Mouse (Mus musculus) heart, embryonic 12.5 days (tissue): ENCODE results near the gene Tmpo. TPM values are rescaled to one million over a fixed set of nuclear protein-coding genes. Genes with fewer than 3 reads are reported as not detected.

Experiments used
- ATAC-seq: fragments of 200-750 bp; cut with Nextera tagmentation; 2 replicates; pipeline ENCODE4 v1.8.0; 2017; ENCODE audit warnings: moderate TSS enrichment, moderate library complexity; ENCODE audit not compliant: insufficient number of reproducible peaks, low FRiP score
- H3K27ac ChIP-seq: fragments of 300-500 bp; sonication (generic); 2 replicates; pipeline ENCODE4 v1.5.1; 2016; ENCODE audit warnings: mild to moderate bottlenecking, moderate library complexity; ENCODE audit not compliant: poor library complexity, severe bottlenecking
- H3K27me3 ChIP-seq: fragments of 300-500 bp; sonication (generic); replicated peaks from 2 replicates; pipeline ENCODE4 v1.6.1; 2016; ENCODE audit warnings: mild to moderate bottlenecking, moderate library complexity
- H3K36me3 ChIP-seq: fragments of 300-500 bp; sonication (generic); 2 replicates; pipeline ENCODE4 v1.6.1; 2016; ENCODE audit warnings: mild to moderate bottlenecking, moderate library complexity
- H3K4me1 ChIP-seq: fragments of 300-500 bp; sonication (generic); replicated peaks from 2 replicates; pipeline ENCODE4 v1.6.1; 2016; ENCODE audit warnings: mild to moderate bottlenecking
- H3K4me2 ChIP-seq: fragments of 300-500 bp; sonication (generic); 2 replicates; pipeline ENCODE4 v1.6.1; 2016; ENCODE audit warnings: mild to moderate bottlenecking, moderate library complexity
- H3K4me3 ChIP-seq: fragments of 300-500 bp; sonication (generic); 2 replicates; pipeline ENCODE4 v1.5.1; 2016; ENCODE audit warnings: mild to moderate bottlenecking
- H3K9ac ChIP-seq: fragments of 300-500 bp; sonication (generic); 2 replicates; pipeline ENCODE4 v1.6.1; 2016; ENCODE audit warnings: mild to moderate bottlenecking, moderate library complexity
- H3K9me3 ChIP-seq: fragments of 300-500 bp; sonication (generic); replicated peaks from 2 replicates; pipeline ENCODE4 v1.6.1; 2016; ENCODE audit warnings: mild to moderate bottlenecking, moderate library complexity
- WGBS: fragments of 180-500 bp; shearing (Covaris S2); methylation state at CpG from one replicate; pipeline ENCODE4 v1.1.7; 2016; 5-methylcytosine and 5-hydroxymethylcytosine counted together
- polyA plus RNA-seq: library from polyadenylated mRNA; unstranded; fragments of >200 nt; fragmentation: Nextera tagmentation; extraction: Ambion mirVana; gene quantifications from 2 replicates; pipeline ENCODE4 v1.2.1, GENCODE M21; 2016

Tmpo gene
- polyA plus RNA-seq, 1 experiment from 2014 or later = 203 TPM

DNA sequence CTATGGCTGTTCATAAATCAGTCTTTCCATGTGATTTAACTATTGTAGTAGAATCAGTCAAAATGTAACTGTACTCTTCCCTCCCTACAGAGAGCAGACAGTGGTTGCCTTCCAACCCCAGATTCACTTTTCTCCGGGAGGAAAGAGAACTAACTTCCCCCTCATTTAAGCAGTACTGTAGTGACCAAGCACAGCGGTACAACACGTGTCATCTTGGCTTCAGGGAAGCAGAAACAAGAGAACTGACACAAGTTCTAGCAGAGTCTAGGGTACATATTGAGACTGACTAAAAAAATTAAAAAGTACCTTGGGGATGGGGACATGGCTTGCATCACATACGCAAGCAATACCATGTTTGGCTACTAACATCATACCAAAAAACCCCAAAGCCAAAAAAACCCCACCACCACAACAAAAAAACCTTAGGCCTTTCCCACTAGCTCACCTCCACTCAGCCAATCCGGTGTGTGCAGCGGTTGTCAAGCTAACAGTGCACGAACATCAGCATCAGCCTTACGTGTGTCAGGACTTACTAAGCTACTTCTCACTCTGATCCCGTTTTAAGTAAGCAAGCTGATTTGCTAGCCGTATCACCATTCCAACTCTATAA lies 27.1 kb downstream of the Tmpo start:
- WGBS = 90% methylated on average over 10 of the region's 10 CpGs
- no peaks in the 10 kb centered on the region for H3K9me3 ChIP-seq
- no peak overlapping the region for H3K4me3 ChIP-seq
- H3K27ac ChIP-seq = no peak overlapping the region
- H3K4me1 ChIP-seq = 0 out of 2 replicates have a peak, but pooled peaks cover 3% of the 10 kb centered on the region
- H3K27me3 ChIP-seq = no peaks in the 10 kb centered on the region
- no peak overlapping the region for H3K4me2 ChIP-seq
- no peak overlapping the region for H3K9ac ChIP-seq
- ATAC-seq = no peak
- H3K36me3 ChIP-seq = peaks cover 88% of the 10 kb centered on the region

DNA sequence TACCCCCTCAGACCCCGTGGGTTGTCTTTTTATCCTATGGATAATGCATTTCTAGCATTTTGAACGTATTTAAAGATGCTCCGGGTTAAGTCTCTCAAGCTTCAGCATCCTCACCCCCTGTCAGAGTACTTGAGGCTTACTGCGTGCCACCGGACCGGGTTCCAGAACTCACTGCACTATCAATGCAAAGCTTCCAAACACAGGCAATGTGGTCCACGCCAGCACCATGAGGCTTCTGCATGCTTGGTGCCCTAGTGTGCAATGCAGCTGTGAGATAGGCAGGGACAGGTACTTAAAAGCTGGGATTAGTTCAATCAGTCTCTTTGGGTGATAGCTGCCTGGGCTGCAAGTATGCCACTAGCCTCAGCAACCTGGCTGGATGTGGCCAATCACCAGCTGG lies 35.7 kb downstream of the Tmpo start:
- Histone ChIP-seq H3K9ac (no peak overlapping the region), H3K36me3 (peaks cover 46% of the 10 kb centered on the region), H3K4me1 (no peaks in the 10 kb centered on the region), H3K9me3 (no peaks in the 10 kb centered on the region), H3K4me2 (no peak overlapping the region), H3K27ac (no peak overlapping the region), H3K27me3 (no peaks in the 10 kb centered on the region), H3K4me3 (no peak overlapping the region)
- 97% methylated on average over 7 of the region's 7 CpGs for WGBS
- no peak for ATAC-seq

DNA sequence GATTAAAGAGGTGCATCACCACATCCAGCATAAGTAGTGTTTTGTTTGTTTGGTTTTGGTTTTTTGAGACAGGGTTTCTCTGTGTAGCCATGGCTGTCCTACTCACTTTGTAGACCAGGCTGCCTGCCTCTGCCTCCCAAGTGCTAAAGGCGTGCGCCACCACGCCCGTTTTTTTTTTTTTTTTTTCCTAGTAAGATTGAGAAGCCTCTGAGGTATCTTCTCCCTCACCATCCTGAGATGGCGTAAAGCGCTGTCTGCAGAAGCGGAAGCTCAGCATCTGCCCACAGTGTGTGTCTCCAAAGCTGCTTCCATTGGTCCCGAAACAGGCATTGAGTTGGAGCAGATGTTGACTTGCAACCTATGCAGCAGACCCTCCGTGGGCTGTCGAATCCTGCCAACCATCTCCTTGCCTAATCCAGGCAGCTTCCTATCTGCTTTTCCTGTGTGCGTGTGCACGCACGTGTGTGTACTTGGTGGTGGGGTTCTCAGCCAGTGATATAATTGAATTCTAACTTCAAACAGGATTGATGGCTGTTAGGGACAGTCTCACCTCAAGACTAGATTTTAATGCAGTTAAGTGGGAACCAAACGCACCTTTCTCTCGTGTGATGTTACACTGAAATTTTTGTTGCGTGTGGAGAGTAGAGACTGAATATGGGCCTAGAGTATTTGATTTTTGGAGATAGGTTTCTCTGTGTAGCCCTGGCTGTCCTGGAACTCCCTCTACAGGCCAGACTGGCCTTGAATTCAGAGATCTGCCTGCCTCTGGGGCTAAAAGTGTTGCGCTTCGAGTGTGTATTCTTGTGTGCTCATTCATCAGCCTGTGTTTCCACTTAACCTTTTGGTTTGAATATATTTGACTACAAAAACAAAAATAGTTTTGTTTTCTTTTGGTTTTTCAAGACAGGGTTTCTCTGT lies 37.5 kb downstream of the Tmpo start:
- no peaks in the 10 kb centered on the region for H3K27me3 ChIP-seq
- H3K4me1 ChIP-seq = peaks cover 11% of the 10 kb centered on the region
- H3K4me2 ChIP-seq = no peak overlapping the region
- ATAC-seq = no peak
- H3K4me3 ChIP-seq = no peak overlapping the region
- 68% methylated on average over 18 of the region's 18 CpGs for WGBS
- no peak overlapping the region for H3K27ac ChIP-seq
- no peak overlapping the region for H3K9ac ChIP-seq
- peaks cover 29% of the 10 kb centered on the region for H3K36me3 ChIP-seq
- no peaks in the 10 kb centered on the region for H3K9me3 ChIP-seq

DNA sequence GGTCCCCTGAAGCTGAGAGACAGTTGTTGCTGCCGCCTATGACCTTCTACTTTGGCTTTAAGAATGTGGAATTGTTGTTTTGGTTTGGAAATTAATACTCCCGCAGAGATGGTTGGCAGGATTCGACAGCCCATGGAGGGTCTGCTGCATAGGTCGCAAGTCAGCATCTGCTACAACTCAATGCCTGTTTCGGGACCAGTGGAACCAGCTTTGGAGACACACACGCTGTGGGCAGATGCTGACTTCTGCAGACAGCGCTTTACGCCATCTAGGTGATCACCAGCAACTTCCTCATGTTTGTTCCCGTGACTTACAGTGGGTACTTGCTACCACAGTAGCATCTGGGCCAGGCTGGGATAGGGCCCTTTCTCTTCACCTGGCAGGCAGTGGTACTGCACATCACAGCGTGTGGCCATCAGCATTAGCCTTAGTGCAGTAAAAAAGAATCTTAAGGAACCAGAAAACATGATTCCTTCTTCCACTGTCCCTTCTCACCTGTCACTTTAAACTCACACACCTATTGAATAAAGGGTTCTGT lies 38.4 kb downstream of the Tmpo start:
- no peak overlapping the region for H3K4me3 ChIP-seq
- no peak overlapping the region for H3K9ac ChIP-seq
- H3K9me3 ChIP-seq = no peaks in the 10 kb centered on the region
- H3K27ac ChIP-seq = no peak overlapping the region
- H3K4me2 ChIP-seq = no peak overlapping the region
- H3K4me1 ChIP-seq = peaks cover 14% of the 10 kb centered on the region
- ATAC-seq = no peak
- 70% methylated on average over 10 of the region's 10 CpGs for WGBS
- H3K36me3 ChIP-seq = peaks cover 26% of the 10 kb centered on the region
- no peaks in the 10 kb centered on the region for H3K27me3 ChIP-seq

DNA sequence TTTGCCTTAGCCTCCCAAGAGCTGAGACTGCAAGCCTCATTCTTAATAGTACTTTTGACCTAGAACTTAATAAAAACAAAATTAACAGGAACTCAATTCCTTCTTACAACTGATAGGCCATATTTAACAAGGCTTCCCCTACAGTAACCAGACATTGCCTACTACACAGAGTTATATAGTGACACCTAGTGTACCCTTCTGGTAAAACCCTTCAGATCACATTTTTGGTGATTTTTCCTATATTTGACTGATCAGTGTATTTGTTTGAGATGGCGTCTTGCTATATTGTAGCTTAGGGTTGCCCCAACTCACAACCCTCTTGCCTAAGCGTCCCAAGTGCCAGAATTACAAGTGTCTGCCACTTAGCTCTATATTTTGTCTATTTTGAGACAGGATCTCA lies 39.6 kb downstream of the Tmpo start:
- no peak for ATAC-seq
- H3K9me3 ChIP-seq = no peaks in the 10 kb centered on the region
- H3K4me2 ChIP-seq = no peak overlapping the region
- H3K36me3 ChIP-seq = peaks cover 17% of the 10 kb centered on the region
- H3K27ac ChIP-seq = no peak overlapping the region
- H3K4me3 ChIP-seq = no peak overlapping the region
- 27% methylated on average over 2 of the region's 2 CpGs for WGBS
- no peak overlapping the region for H3K9ac ChIP-seq
- peaks cover 14% of the 10 kb centered on the region for H3K4me1 ChIP-seq
- H3K27me3 ChIP-seq = no peaks in the 10 kb centered on the region

DNA sequence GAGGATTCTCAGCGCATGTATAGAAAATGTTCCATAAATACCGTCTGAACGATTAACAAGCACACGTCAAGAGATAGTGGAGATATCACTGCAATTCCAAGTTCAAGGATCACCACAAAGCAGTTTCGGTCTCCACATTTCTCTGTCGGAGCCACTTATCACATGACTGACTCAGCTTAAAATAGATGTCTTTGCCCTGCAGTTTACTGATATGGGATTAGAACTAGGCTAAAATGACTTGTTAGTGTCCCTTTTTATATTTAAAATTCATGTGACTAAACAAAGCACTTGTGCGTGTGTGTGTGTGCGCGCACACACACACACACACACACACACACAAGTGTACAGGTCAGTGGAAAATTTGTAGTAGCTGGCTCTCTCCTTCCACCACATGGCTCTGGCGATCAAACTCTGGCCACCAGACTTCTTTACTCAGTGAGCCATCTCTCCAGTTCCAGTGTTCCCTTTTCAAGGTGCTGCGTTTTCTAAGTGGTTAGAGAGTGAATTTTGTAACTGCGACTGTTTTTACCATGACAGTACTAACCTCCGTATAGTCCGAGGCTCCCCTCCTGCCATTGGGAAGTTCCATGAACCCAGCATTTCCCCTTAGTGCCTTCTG lies 41.9 kb downstream of the Tmpo start:
- no peak for ATAC-seq
- H3K9ac ChIP-seq = no peak overlapping the region
- WGBS = 51% methylated on average over 14 of the region's 14 CpGs
- H3K4me1 ChIP-seq = peaks cover 14% of the 10 kb centered on the region
- H3K27me3 ChIP-seq = no peaks in the 10 kb centered on the region
- H3K4me2 ChIP-seq = peak overlapping the region; percentile 31; the same call in 1 of the 2 replicates
- H3K36me3 ChIP-seq = no peaks in the 10 kb centered on the region
- H3K27ac ChIP-seq = peak overlapping the region; percentile 80
- no peaks in the 10 kb centered on the region for H3K9me3 ChIP-seq
- H3K4me3 ChIP-seq = no peak overlapping the region

DNA sequence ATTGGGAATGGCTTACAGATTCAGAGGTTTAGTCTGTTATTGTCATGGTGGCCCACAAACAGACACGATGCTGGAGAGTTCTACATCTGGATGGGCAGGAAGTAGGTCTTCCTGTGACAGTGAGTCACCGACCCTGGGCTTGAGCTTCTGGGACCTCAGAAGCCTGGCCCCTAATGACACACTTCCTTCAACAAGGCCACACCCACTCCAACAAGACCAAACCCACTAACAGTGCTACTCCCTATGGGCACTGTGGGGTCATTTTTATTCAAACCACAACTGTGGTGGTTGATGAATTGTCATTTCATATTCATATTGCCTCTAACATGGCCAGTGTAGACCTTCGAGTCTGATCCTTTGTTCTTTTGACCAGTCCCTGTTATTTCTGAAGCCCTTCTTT lies 42.8 kb downstream of the Tmpo start:
- Histone ChIP-seq H3K27ac (no peak overlapping the region), H3K9ac (no peak overlapping the region), H3K4me3 (no peak overlapping the region), H3K9me3 (no peaks in the 10 kb centered on the region), H3K4me1 (peaks cover 14% of the 10 kb centered on the region), H3K4me2 (no peak overlapping the region), H3K36me3 (no peaks in the 10 kb centered on the region), H3K27me3 (no peaks in the 10 kb centered on the region)
- 61% methylated on average over 3 of the region's 3 CpGs for WGBS
- peak; percentile 41; the same call in 1 of the 2 replicates for ATAC-seq

DNA sequence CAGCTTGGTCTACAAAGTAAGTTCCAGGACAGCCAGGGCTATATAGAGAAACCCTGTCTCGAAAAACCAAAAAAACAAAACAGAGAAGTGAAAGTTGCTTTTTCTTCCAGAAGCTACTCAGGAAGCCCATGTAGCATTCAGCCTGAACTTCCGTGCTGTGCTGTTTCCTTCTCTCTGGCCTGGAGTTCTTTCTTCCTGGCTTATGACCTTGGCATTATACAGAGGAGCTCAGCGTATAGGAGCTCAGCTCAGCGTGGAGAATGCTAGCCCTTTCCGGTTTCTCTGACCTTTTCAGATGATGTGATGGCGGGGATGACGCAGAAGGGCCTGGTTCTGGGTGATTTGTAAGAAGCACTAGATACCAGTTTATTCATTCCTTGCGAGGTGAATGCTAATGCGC lies 43.7 kb downstream of the Tmpo start:
- ATAC-seq = no peak
- Histone ChIP-seq H3K4me2 (no peak overlapping the region), H3K27ac (no peak overlapping the region), H3K4me3 (no peak overlapping the region), H3K27me3 (no peaks in the 10 kb centered on the region), H3K36me3 (no peaks in the 10 kb centered on the region), H3K9ac (no peak overlapping the region), H3K9me3 (no peaks in the 10 kb centered on the region), H3K4me1 (peaks cover 14% of the 10 kb centered on the region)
- WGBS = 76% methylated on average over 9 of the region's 9 CpGs

DNA sequence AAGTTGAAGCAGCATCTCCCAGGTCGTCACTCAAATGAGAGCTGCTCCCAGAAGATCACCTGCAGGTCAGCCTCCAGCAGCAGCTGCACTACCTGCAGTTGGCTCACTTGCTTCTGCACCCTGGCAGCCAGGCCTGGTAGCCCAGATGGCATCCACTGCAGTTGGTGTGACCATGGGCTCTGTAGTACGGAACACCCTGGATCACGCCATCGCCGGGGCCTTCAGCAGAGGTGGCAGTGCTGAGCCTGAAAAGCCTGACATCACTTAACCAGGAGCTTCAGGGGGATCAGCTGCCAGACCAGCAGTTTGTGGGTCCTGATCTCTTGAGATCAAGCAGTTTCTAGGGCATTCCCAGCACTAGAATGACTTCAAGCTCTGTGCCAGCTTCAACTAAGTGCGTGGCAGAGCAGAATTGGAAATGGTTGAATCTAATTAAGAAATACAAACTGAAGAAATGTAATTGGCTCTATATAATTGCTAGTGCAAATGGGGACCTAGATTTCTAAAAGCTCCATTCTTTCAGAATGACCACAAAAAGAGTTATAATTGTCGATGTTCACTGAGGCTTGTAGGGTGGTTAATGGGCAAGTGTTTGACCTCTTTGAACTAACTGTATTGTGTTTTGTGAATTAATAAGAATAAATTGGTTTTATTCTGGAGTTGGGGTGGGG lies 45.7 kb downstream of the Tmpo start:
- ATAC-seq = no peak
- Histone ChIP-seq H3K9ac (no peak overlapping the region), H3K9me3 (no peaks in the 10 kb centered on the region), H3K4me1 (peaks cover 14% of the 10 kb centered on the region), H3K27me3 (no peaks in the 10 kb centered on the region), H3K4me3 (no peak overlapping the region), H3K36me3 (no peaks in the 10 kb centered on the region), H3K4me2 (no peak overlapping the region), H3K27ac (no peak overlapping the region)
- 92% methylated on average over 7 of the region's 7 CpGs for WGBS

DNA sequence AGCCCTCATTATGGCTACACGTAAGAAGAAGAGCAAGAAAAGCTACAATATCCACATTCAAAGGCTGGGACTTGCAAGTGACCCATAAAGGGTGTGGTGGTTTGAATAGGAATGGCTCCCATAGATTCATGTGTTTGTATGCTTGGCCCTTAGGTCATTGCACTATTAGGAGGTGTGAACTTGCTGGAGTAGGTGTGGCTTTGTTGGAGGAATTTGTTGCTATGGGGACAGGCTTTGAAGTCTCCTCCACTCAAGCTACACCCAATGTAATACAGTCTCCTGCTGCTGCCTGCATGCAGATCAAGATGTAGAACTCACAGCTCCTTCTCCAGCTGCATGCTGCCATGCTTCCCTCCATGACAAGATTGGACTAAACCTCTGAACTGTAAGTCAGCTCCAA lies 49.5 kb downstream of the Tmpo start:
- Histone ChIP-seq H3K27me3 (no peaks in the 10 kb centered on the region), H3K9me3 (no peaks in the 10 kb centered on the region), H3K9ac (no peak overlapping the region), H3K36me3 (no peaks in the 10 kb centered on the region), H3K27ac (no peak overlapping the region), H3K4me1 (0 out of 2 replicates have a peak, but pooled peaks cover 9% of the 10 kb centered on the region), H3K4me3 (no peak overlapping the region), H3K4me2 (no peak overlapping the region)
- ATAC-seq = no peak
- WGBS = 91% methylated on average over 1 of the region's 1 CpGs

DNA sequence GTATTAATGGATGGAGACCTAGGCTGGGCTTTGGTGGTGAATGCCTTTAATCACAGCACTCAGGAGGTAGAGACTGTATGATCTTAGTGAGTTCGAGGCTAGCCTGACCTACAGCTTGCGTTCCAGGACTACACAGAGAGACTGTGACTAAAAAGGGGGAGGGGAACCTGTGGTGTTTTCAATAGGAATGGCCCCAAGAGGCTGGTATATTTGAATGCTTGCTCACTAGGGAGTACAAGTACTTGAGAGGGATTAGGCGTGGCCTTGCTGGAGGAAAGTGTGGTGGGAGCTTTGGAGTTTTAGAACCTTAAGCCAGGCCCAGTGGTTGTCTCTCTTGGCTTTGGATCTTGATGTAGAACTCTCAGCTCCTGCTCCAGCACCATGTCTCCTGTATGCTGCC lies 50.3 kb downstream of the Tmpo start:
- ATAC-seq = no peak
- Histone ChIP-seq H3K9me3 (no peaks in the 10 kb centered on the region), H3K27ac (no peak overlapping the region), H3K9ac (no peak overlapping the region), H3K4me1 (0 out of 2 replicates have a peak, but pooled peaks cover 10% of the 10 kb centered on the region), H3K4me2 (no peak overlapping the region), H3K36me3 (no peaks in the 10 kb centered on the region), H3K4me3 (no peak overlapping the region), H3K27me3 (no peaks in the 10 kb centered on the region)
- WGBS = 87% methylated on average over 3 of the region's 3 CpGs
